Mouse (Mus musculus) intestine, postnatal 0 days (tissue): ENCODE results near the gene Opn3. TPM values are rescaled to one million over a fixed set of nuclear protein-coding genes. Genes with fewer than 3 reads are reported as not detected.

Source experiments
- ATAC-seq: fragments of 200-750 bp; cut with Nextera tagmentation; 2 replicates; pipeline ENCODE4 v1.8.0; 2017; ENCODE audit warnings: mild to moderate bottlenecking, moderate TSS enrichment, moderate library complexity
- H3K27ac ChIP-seq: fragments of 300-500 bp; sonication (generic); 2 replicates; pipeline ENCODE4 v1.5.1; 2014; ENCODE audit warnings: mild to moderate bottlenecking, low read depth, low read length, moderate library complexity
- H3K27me3 ChIP-seq: fragments of 300-500 bp; sonication (generic); replicated peaks from 2 replicates; pipeline ENCODE4 v1.6.1; 2014; ENCODE audit warnings: low read length, mixed read lengths; ENCODE audit not compliant: control insufficient read depth, insufficient read depth
- H3K36me3 ChIP-seq: fragments of 300-500 bp; sonication (generic); 2 replicates; pipeline ENCODE4 v1.6.1; 2014; ENCODE audit warnings: mild to moderate bottlenecking, moderate library complexity; ENCODE audit not compliant: control insufficient read depth, insufficient read depth
- H3K4me1 ChIP-seq: fragments of 300-500 bp; sonication (generic); replicated peaks from 2 replicates; pipeline ENCODE4 v1.6.1; 2014; ENCODE audit warnings: antibody characterized with exemption, low read length, mixed read lengths; ENCODE audit not compliant: control insufficient read depth, insufficient read depth
- H3K4me2 ChIP-seq: fragments of 300-500 bp; sonication (generic); replicated peaks from 2 replicates; pipeline ENCODE4 v1.6.1; 2014; ENCODE audit warnings: low read depth, mild to moderate bottlenecking, moderate library complexity
- H3K4me3 ChIP-seq: fragments of 300-500 bp; sonication (generic); 2 replicates; pipeline ENCODE4 v1.5.1; 2014; ENCODE audit warnings: low read depth, low read length
- H3K9ac ChIP-seq: fragments of 300-500 bp; sonication (generic); 2 replicates; pipeline ENCODE4 v1.6.1; 2014; ENCODE audit warnings: mild to moderate bottlenecking, low read depth, low read length
- H3K9me3 ChIP-seq: fragments of 300-500 bp; sonication (generic); 2 replicates; pipeline ENCODE4 v1.6.1; 2016; ENCODE audit warnings: mixed run types; ENCODE audit not compliant: control insufficient read depth
- CTCF ChIP-seq: sonication (generic); IDR thresholded peaks from 2 replicates; pipeline ENCODE4 v1.5.1; 2016; ENCODE audit warnings: low read depth, mild to moderate bottlenecking, control low read depth, antibody characterized with exemption, moderate library complexity
- whole genome bisulfite sequencing: fragments of 180-500 bp; shearing (Covaris S2); extraction: QIAGEN DNeasy Blood & Tissue Kit; methylation state at CpG from one replicate; pipeline ENCODE4 v1.1.7; 2014; 5-methylcytosine and 5-hydroxymethylcytosine counted together
- polyA plus RNA-seq: library from polyadenylated mRNA; unstranded; fragments of >200 nt; fragmentation: Nextera tagmentation; extraction: Ambion mirVana; gene quantifications from 2 replicates; pipeline ENCODE4 v1.2.1, GENCODE M21; 2015

The Opn3 gene
- polyA plus RNA-seq, 1 experiment from 2014 or later: 4.5 TPM

DNA sequence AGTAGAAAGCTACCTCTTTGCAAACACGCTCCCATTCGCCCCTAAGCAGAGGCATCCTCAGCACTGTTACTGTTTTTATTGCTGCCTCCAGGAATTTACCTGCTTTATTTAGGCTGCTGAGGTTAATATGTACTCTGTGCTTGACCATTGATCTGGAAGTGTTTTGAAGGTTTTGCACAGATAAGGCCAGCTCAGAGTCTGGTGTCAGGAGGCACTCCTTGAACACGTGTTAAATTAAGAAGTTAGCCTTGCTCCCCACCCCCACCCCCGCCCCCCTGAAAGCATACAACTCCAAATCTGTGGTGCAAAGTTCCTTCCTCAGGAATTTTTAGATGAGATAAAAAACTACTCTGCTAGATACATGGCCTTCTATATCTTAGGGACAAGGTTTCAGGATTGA, 8.6 kb upstream of the Opn3 start:
- peak; percentile 33; the same call in 1 of the 2 replicates for ATAC-seq
- 35% methylated on average over 4 of the region's 4 CpGs for WGBS

GRCm38 (mm10) chr1:175699796-175700195, 7.2 kb upstream of the Opn3 start:
- Histone ChIP-seq H3K9ac (no peak overlapping the region), H3K4me2 (no peak overlapping the region), H3K27ac (no peak overlapping the region), H3K36me3 (no peaks in the 10 kb centered on the region), H3K4me3 (no peak overlapping the region), H3K9me3 (no peaks in the 10 kb centered on the region), H3K4me1 (no peaks in the 10 kb centered on the region), H3K27me3 (no peaks in the 10 kb centered on the region)
- TF ChIP-seq CTCF: no peak
- WGBS: 26% methylated on average over 4 of the region's 4 CpGs
- ATAC-seq: 0 out of 2 replicates have a peak, but pooled peaks have one; percentile 19

More for the DNA sequence above, 8.6 kb upstream of the Opn3 start:
- no peak overlapping the region for H3K27ac ChIP-seq
- H3K9me3 ChIP-seq: no peaks in the 10 kb centered on the region
- H3K4me1 ChIP-seq: 0 out of 2 replicates have a peak, but pooled peaks cover 2% of the 10 kb centered on the region
- H3K27me3 ChIP-seq: no peaks in the 10 kb centered on the region
- H3K4me2 ChIP-seq: no peak overlapping the region
- H3K4me3 ChIP-seq: no peak overlapping the region
- H3K9ac ChIP-seq: no peak overlapping the region
- no peak for TF ChIP-seq CTCF
- H3K36me3 ChIP-seq: no peaks in the 10 kb centered on the region

DNA sequence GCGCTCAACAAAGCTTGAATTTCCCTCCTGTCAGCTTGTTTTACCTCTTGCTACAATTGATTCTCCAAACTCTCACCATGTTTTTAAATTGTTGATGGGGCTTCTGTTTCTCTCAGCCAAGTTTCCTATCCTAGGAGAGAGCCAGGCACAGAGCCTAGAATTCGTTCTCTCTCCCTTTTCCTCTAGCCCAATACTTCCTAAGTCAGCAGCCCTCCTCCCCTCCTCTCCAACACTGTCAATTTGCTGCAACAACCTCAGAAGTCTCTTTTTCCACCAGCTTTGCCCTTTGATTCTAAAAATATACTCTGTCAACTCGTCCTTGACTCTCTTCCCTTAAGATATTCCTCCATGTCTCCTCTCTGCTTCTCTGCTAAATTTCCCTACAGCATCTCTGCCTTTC, 6.8 kb upstream of the Opn3 start:
- H3K27ac ChIP-seq: no peak overlapping the region
- 68% methylated on average over 3 of the region's 3 CpGs for WGBS

DNA sequence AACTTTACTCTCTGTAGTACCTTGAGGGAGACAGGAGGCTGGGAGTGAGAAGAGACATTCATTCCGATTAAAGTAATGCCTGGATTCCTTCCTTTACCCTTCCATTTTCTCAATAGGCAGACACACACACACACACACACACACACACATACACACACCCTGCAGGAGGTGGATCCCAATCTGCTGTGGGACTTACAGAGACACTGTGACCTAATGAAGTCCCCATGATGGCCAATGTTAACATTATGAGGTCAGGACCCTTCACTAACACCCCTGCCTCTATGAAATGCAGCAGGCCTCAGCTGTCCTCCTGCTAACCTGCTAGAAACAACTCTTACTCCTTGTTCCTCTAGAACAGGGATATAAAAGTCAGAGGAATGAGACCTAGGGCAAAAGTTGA, 5.7 kb upstream of the Opn3 start, which contains the start of gene Wdr64:
Wdr64 (plus strand) TSS at position 301 of the 400 bp plus-strand sequence.
- H3K4me1 ChIP-seq: no peaks in the 10 kb centered on the region

More for the DNA sequence above, 6.8 kb upstream of the Opn3 start:
- Histone ChIP-seq H3K4me3 (no peak overlapping the region), H3K9ac (no peak overlapping the region), H3K4me1 (no peaks in the 10 kb centered on the region), H3K9me3 (no peaks in the 10 kb centered on the region), H3K36me3 (no peaks in the 10 kb centered on the region), H3K4me2 (no peak overlapping the region), H3K27me3 (no peaks in the 10 kb centered on the region)
- ATAC-seq: no peak
- TF ChIP-seq CTCF: no peak

GRCm38 (mm10) chr1:175693429-175693960, 919 bp upstream of the Opn3 start:
- no peaks in the 10 kb centered on the region; the same call in 1 of the 2 replicates for H3K36me3 ChIP-seq
- no peaks in the 10 kb centered on the region for H3K9me3 ChIP-seq
- 0 out of 2 replicates have a peak overlapping the region, but pooled peaks have one; percentile 37 for H3K9ac ChIP-seq
- H3K4me3 ChIP-seq: peak overlapping the region; percentile 79
- TF ChIP-seq CTCF: no peak
- H3K4me2 ChIP-seq: peak overlapping the region; percentile 84
- H3K27me3 ChIP-seq: no peaks in the 10 kb centered on the region
- ATAC-seq: no peak
- no peak overlapping the region for H3K27ac ChIP-seq
- 31% methylated on average over 12 of the region's 12 CpGs for WGBS
- no peaks in the 10 kb centered on the region for H3K4me1 ChIP-seq

More for the DNA sequence above, 5.7 kb upstream of the Opn3 start, which contains the start of gene Wdr64:
- TF ChIP-seq CTCF: no peak
- Histone ChIP-seq H3K27me3 (no peaks in the 10 kb centered on the region), H3K27ac (no peak within 1 kb of the TSS), H3K9me3 (no peaks in the 10 kb centered on the region), H3K9ac (no peak within 1 kb of the TSS), H3K36me3 (no peaks in the 10 kb centered on the region), H3K4me3 (no peak within 1 kb of the TSS), H3K4me2 (no peak within 1 kb of the TSS)
- WGBS: 83% methylated on average over 1 of the region's 1 CpGs
- ATAC-seq: no peak

DNA sequence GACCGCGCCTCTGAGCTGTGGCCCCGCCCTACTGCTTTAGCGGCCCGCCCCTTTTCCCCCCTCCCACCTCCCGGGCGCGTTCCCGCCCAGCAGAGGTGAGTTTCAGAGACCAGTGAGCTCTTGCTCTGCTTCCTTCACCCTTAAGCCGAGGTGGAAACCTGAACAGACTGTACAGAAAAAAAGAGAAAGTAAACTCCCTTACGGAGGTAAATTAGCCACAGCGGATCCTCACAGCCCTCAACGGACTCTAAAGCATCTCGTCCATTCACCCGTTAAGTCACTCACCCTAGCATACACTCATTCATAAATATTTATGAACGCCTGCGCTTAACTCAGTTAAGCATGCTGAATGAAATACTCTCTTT, 403 bp upstream of the Opn3 start:
- ATAC-seq: no peak
- Histone ChIP-seq H3K4me3 (peak overlapping the region; percentile 79), H3K4me2 (peak overlapping the region; percentile 84), H3K36me3 (peaks cover 3% of the 10 kb centered on the region), H3K27ac (no peak overlapping the region; the same call in 1 of the 2 replicates), H3K27me3 (no peaks in the 10 kb centered on the region), H3K9me3 (no peaks in the 10 kb centered on the region), H3K4me1 (no peaks in the 10 kb centered on the region), H3K9ac (peak overlapping the region; percentile 37; the same call in 1 of the 2 replicates)
- TF ChIP-seq CTCF: no peak
- WGBS: 1% methylated on average over 17 of the region's 17 CpGs
